Mouse (Mus musculus) G1E (cell line): ENCODE measurements around the gene Rnf215.

Source experiments
- CTCF ChIP-seq: IDR thresholded peaks from 2 replicates; pipeline ENCODE4 v1.5.1; 2012; ENCODE audit warnings: low read depth, low read length, inconsistent platforms, mixed read lengths
- GATA1 ChIP-seq: IDR thresholded peaks from 2 replicates; pipeline ENCODE4 v1.6.1; 2012; ENCODE audit warnings: borderline replicate concordance, low read length, inconsistent platforms, mixed read lengths
- GATA2 ChIP-seq: IDR thresholded peaks from 2 replicates; pipeline ENCODE4 v1.6.1; 2012; ENCODE audit warnings: low read depth, low read length, inconsistent platforms, borderline replicate concordance
- TAL1 ChIP-seq: conservative IDR thresholded peaks from 2 replicates; pipeline ENCODE4 v1.6.1; 2012; ENCODE audit warnings: low read depth, low read length, inconsistent platforms, mixed read lengths

DNA sequence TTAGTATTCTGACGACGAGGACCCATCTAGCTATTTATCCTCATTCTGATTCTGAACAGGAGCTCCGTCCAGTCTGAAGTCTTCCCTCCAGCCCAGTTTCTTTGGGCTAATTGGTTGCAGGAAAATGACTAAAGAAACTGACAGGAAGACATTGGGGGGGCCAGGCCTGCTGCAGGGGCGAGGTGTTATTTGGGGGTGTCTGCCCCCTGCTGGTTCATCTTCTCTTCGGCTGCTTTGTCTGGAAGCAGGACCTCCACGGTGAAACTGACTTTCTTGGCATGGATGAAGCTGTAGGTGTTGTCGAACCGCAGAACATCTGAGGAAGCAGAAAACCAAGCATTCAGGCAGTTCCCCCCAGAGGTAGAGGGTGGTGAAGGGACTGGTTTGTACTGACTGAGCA, 36.9 kb upstream of the Rnf215 start:
- no peak for TF ChIP-seq CTCF
- TF ChIP-seq GATA1: no peak
- TF ChIP-seq TAL1: no peak
- no peak for TF ChIP-seq GATA2
